Mouse (Mus musculus): ENCODE measurements at regions not wholly inside any gene's neighbourhood (a gene's known extent, or its start where the extent isn't known, plus 50 kb on each side); places are given as distances from the start of the nearest gene placed in this dataset.

GRCm38 (mm10) chr1:60616916-60617315 lies 50.0 kb upstream of the Raph1 start:
- Histone ChIP-seq H3K4me1 (replicated peaks; ENCODE audit: control insufficient read depth in 2 of 2, insufficient read depth in 2 of 2, low read length in 1 of 2) (no peaks in the 10 kb centered on the region), H3K4me2 (ENCODE audit: low read depth) (no peak overlapping the region), H3K9me3 (ENCODE audit: control insufficient read depth, low read length) (no peaks in the 10 kb centered on the region), H3K27ac (no peak overlapping the region), H3K36me3 (replicated peaks; ENCODE audit: control insufficient read depth, insufficient read depth, low read depth) (no peaks in the 10 kb centered on the region), H3K9ac (replicated peaks) (no peak overlapping the region), H3K27me3 (ENCODE audit: control insufficient read depth, insufficient read depth, low read length) (no peaks in the 10 kb centered on the region), H3K4me3 (ENCODE audit: insufficient read depth in 1 of 2, low read depth in 2 of 2, low read length in 2 of 2) (no peak overlapping the region)
- WGBS (ENCODE audit: insufficient replicate concordance): 39% methylated on average over 2 of the region's 2 CpGs
- TF ChIP-seq CTCF (IDR thresholded peaks at IDR 0.05; ENCODE audit: low read depth) (no peak), EP300 (IDR thresholded peaks at IDR 0.05; ENCODE audit: low read depth) (no peak)
- no peak for DNase-seq (ENCODE audit: low read depth in 3 of 3, low spot score in 3 of 3)
- no peak for ATAC-seq (ENCODE audit: insufficient read depth)
